In the genomic region with DNA sequence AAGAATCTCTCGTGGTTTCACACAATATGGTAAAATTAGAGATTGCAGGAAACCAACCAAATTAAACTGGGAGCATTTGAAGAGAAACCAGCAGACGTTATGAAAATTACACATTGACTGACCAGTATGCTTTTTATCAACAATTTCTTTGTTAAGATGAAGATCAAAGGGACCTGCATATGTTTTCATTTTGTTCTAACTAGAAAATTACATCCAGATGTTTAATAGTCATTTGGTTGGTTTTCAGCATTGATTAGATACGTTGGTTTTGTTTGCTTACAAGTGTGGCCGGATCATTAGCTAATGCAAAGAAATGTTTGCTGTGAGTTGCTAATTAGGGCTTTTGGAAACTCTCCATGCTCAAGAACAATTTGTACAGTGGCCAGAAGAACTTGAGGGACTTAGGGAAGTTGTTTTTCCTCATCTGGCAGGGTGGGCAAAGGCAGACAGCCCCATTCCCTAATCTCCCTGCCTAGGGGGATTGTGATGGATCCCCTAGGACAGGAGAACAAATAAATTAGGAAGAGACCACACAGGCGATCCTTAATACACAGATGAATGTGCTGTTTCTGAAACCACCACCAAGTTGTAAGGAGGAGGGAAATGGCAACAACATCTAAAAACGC, we compare ENCODE assay signal across 12 mouse cellular contexts. TPM values are rescaled to one million over a fixed set of nuclear protein-coding genes. Genes with fewer than 3 reads are reported as not detected.
DNase-seq lines count a peak whose midpoint lies in the region; ATAC-seq lines count a peak whose summit lies in the region.
"Had no signal": no experiment of that assay in that cellular context is flagged by ENCODE, and none has a peak within 500 bp of the region (broad histone marks: within the 10 kb centered on the region; RNA-seq: fewer than 3 reads in every experiment).

No protein-coding gene starts in this region.

- intact Hi-C loops in left cerebral cortex, postnatal 4 days (cut with DNase I), result loop anchor here (5.0 kb wide), 2 partner anchors 178 to 838 kb away; no protein-coding TSS in a partner anchor
- intact Hi-C loops in left cerebral cortex, postnatal 10 days (cut with DNase I), result loop anchor here (5.0 kb wide), 2 partner anchors 178 to 838 kb away; no protein-coding TSS in a partner anchor
- intact Hi-C loops in gastrocnemius, postnatal 14 days (cut with DNase I; ENCODE audit: low total_unique reads), result no loop called here

- H3K4me1 ChIP-seq in embryonic facial prominence, embryonic 11.5 days (ENCODE audit: control insufficient read depth, insufficient read depth, low read length), result no peaks in the 10 kb centered on the region
- H3K4me1 ChIP-seq in hindbrain, embryonic 14.5 days (replicated peaks; ENCODE audit: control insufficient read depth, insufficient read depth, low read length), result peaks cover 11% of the 10 kb centered on the region; the same call in 1 of the 2 replicates
- H3K4me1 ChIP-seq in midbrain, embryonic 15.5 days, result peaks cover 25% of the 10 kb centered on the region

- H3K4me3 ChIP-seq in embryonic facial prominence, embryonic 11.5 days (ENCODE audit: low read depth, low read length), result no peak overlapping the region
- peak overlapping the region; percentile 89 for H3K4me3 ChIP-seq in hindbrain, embryonic 14.5 days (replicated peaks; ENCODE audit: low read length)
- H3K4me3 ChIP-seq in midbrain, embryonic 15.5 days, result peak overlapping the region; percentile 15; the same call in 1 of the 2 replicates

- peak; percentile 8 for DNase-seq in left cerebral cortex, postnatal 4 days
- DNase-seq in left cerebral cortex, postnatal 10 days (ENCODE audit: extremely low spot score in 1 of 2, low spot score in 2 of 2), result no peak
- DNase-seq in embryonic facial prominence, embryonic 11.5 days (ENCODE audit: low spot score), result peak; percentile 86
- DNase-seq in hindbrain, embryonic 14.5 days (ENCODE audit: low spot score), result no peak
- DNase-seq in testis, postnatal 10 days (ENCODE audit: low spot score), result no peak
- no peak for DNase-seq in spleen, postnatal 10 days (ENCODE audit: low spot score in 2 of 2)
- no peak for DNase-seq in gastrocnemius, postnatal 14 days
- DNase-seq: layer of hippocampus, adult 9-11 months had no signal

- H3K36me3 ChIP-seq in embryonic facial prominence, embryonic 11.5 days (replicated peaks; ENCODE audit: control insufficient read depth, insufficient read depth, low read depth, low read length), result no peaks in the 10 kb centered on the region
- no peaks in the 10 kb centered on the region for H3K36me3 ChIP-seq in hindbrain, embryonic 14.5 days (replicated peaks; ENCODE audit: control insufficient read depth, insufficient read depth)
- no peaks in the 10 kb centered on the region for H3K36me3 ChIP-seq in midbrain, embryonic 15.5 days (replicated peaks)

- no peak for ATAC-seq in embryonic facial prominence, embryonic 11.5 days (replicated peaks; ENCODE audit: insufficient number of reproducible peaks, low FRiP score, low TSS enrichment, low read depth)
- ATAC-seq in hindbrain, embryonic 14.5 days (ENCODE audit: low FRiP score), result no peak
- ATAC-seq in midbrain, embryonic 15.5 days (replicated peaks), result no peak
- ATAC-seq: CD4-positive, CD25-positive, alpha-beta regulatory T cell, adult 4 months had no signal

- H3K27me3 ChIP-seq in embryonic facial prominence, embryonic 11.5 days (ENCODE audit: control insufficient read depth, insufficient read depth, low read length), result no peaks in the 10 kb centered on the region
- H3K27me3 ChIP-seq in hindbrain, embryonic 14.5 days (ENCODE audit: control insufficient read depth, insufficient read depth, low read length), result peaks cover 3% of the 10 kb centered on the region; the same call in 1 of the 2 replicates
- H3K27me3 ChIP-seq in midbrain, embryonic 15.5 days (replicated peaks), result peaks cover 4% of the 10 kb centered on the region; the same call in 1 of the 2 replicates

- H3K27ac ChIP-seq in embryonic facial prominence, embryonic 11.5 days (replicated peaks; ENCODE audit: low read depth, low read length), result no peak overlapping the region
- H3K27ac ChIP-seq in hindbrain, embryonic 14.5 days, result no peak overlapping the region
- no peak overlapping the region for H3K27ac ChIP-seq in midbrain, embryonic 15.5 days
- H3K27ac ChIP-seq: macrophage had no signal

- no peak overlapping the region for H3K9ac ChIP-seq in embryonic facial prominence, embryonic 11.5 days (replicated peaks; ENCODE audit: low read length)
- no peak overlapping the region for H3K9ac ChIP-seq in hindbrain, embryonic 14.5 days
- H3K9ac ChIP-seq in midbrain, embryonic 15.5 days, result no peak overlapping the region

- no peak overlapping the region for H3K4me2 ChIP-seq in embryonic facial prominence, embryonic 11.5 days (ENCODE audit: low read depth, low read length)
- H3K4me2 ChIP-seq in hindbrain, embryonic 14.5 days (replicated peaks), result peak overlapping the region; percentile 84
- peak overlapping the region; percentile 83; the same call in 1 of the 2 replicates for H3K4me2 ChIP-seq in midbrain, embryonic 15.5 days
- H3K4me2 ChIP-seq: heart, embryonic 11.5 days had no signal

- no peaks in the 10 kb centered on the region for H3K9me3 ChIP-seq in embryonic facial prominence, embryonic 11.5 days (replicated peaks; ENCODE audit: control insufficient read depth, low read length)
- no peaks in the 10 kb centered on the region for H3K9me3 ChIP-seq in hindbrain, embryonic 14.5 days (ENCODE audit: control insufficient read depth, low read length)
- H3K9me3 ChIP-seq in midbrain, embryonic 15.5 days, result no peaks in the 10 kb centered on the region

- 8% methylated on average over 6 of the region's 6 CpGs for WGBS in embryonic facial prominence, embryonic 11.5 days
- WGBS in hindbrain, embryonic 14.5 days, result 33% methylated on average over 6 of the region's 6 CpGs
- WGBS in midbrain, embryonic 15.5 days, result 24% methylated on average over 6 of the region's 6 CpGs

RNA-seq across cellular contexts. Expression of gene Tle1, which starts 3.8 kb away (rescaled TPM):
- 10 to 100 TPM; 46.7 to 59.3 TPM for total RNA-seq in left cerebral cortex, postnatal 4 days (2021)
- total RNA-seq in left cerebral cortex, postnatal 10 days (2021), result 10 to 100 TPM; 33.7 to 40.8 TPM
- 40.1 and 40.9 TPM in 2 replicates for polyA plus RNA-seq in embryonic facial prominence, embryonic 11.5 days (2014; fragmentation: Nextera tagmentation; extraction: Ambion mirVana)
- polyA plus RNA-seq in hindbrain, embryonic 14.5 days (2014; fragmentation: Nextera tagmentation; extraction: Ambion mirVana), result 41.5 and 44.1 TPM in 2 replicates
- polyA plus RNA-seq in midbrain, embryonic 15.5 days (2015; fragmentation: Nextera tagmentation; extraction: Ambion mirVana), result 32.7 and 39.4 TPM in 2 replicates
- total RNA-seq in gastrocnemius, postnatal 14 days (2021), result 10 to 100 TPM; 17.7 to 25.1 TPM

Comparison
In these comparisons a context has a peak if more than half of its experiments do, and no peak if none do; other contexts are left out.
1. DNase-seq: peak in left cerebral cortex, postnatal 4 days (single experiment) and embryonic facial prominence, embryonic 11.5 days (single experiment); none in left cerebral cortex, postnatal 10 days (0 of 2), hindbrain, embryonic 14.5 days (single experiment), testis, postnatal 10 days (single experiment), spleen, postnatal 10 days (0 of 2) and gastrocnemius, postnatal 14 days (single experiment).